Mouse (Mus musculus): ENCODE results near the gene Zmat5.

DNA sequence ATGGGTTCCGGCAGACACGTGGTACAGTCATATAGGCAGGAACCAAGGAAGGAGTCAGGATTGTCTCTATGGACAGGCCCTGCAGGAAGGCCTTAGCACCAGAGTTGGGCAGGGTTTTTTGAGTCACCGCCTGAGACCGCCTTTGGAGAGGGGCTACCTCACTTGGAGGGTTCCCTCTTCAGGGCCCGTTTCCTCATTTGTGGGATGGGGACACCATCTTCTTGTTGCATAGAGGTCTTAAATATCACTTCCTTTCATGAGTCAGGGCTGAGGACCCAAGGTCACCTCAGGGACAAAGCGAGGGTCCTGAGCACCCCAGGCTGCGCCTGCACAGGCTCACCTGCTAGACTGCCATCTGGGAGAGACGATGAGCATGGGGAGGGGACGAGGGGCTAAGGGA, 52.0 kb downstream of the Zmat5 start:
- TF ChIP-seq ZC3H11A (IDR thresholded peaks at IDR 0.05; ENCODE audit: borderline replicate concordance, low read depth, low read length) (no peak), CHD2 (IDR thresholded peaks at IDR 0.05; ENCODE audit: low read depth, low read length) (no peak), ZNF384 (IDR thresholded peaks at IDR 0.05; ENCODE audit: low read depth, low read length) (no peak), HCFC1 (IDR thresholded peaks at IDR 0.05; ENCODE audit: borderline replicate concordance, insufficient read depth, low read length) (no peak), MAFK (IDR thresholded peaks at IDR 0.05; ENCODE audit: insufficient read depth, low read depth, low read length) (no peak)
